Mouse (Mus musculus) lung, postnatal 0 days (tissue): Measurements from ENCODE around the gene Gpam. TPM values are rescaled to one million over a fixed set of nuclear protein-coding genes. Genes with fewer than 3 reads are reported as not detected.

Experiments
- ATAC-seq: fragments of 200-750 bp; cut with Nextera tagmentation; 2 replicates; pipeline ENCODE4 v1.8.0; 2017; ENCODE audit warnings: moderate library complexity
- DNase-seq: peaks from one replicate; pipeline ENCODE4 v3.0.0-alpha.2; 2016; ENCODE audit warnings: low spot score
- H3K27ac ChIP-seq: fragments of 300-500 bp; sonication (generic); 2 replicates; pipeline ENCODE4 v1.5.1; 2014; ENCODE audit warnings: antibody characterized with exemption, mild to moderate bottlenecking, low read length, mixed read lengths
- H3K27me3 ChIP-seq: fragments of 300-500 bp; sonication (generic); replicated peaks from 2 replicates; pipeline ENCODE4 v1.6.1; 2014; ENCODE audit warnings: low read length, mixed read lengths; ENCODE audit not compliant: insufficient read depth
- H3K36me3 ChIP-seq: fragments of 300-500 bp; sonication (generic); 2 replicates; pipeline ENCODE4 v1.6.1; 2014; ENCODE audit warnings: low read length, mixed read lengths; ENCODE audit not compliant: insufficient read depth
- H3K4me1 ChIP-seq: fragments of 300-500 bp; sonication (generic); 2 replicates; pipeline ENCODE4 v1.6.1; 2014; ENCODE audit warnings: antibody characterized with exemption, low read depth, low read length, mixed read lengths; ENCODE audit not compliant: insufficient read depth
- H3K4me2 ChIP-seq: fragments of 300-500 bp; sonication (generic); replicated peaks from 2 replicates; pipeline ENCODE4 v1.6.1; 2014; ENCODE audit warnings: low read depth, mild to moderate bottlenecking, low read length, moderate library complexity, mixed read lengths
- H3K4me3 ChIP-seq: fragments of 300-500 bp; sonication (generic); 2 replicates; pipeline ENCODE4 v1.5.1; 2014; ENCODE audit warnings: low read depth, low read length
- H3K9ac ChIP-seq: fragments of 300-500 bp; sonication (generic); replicated peaks from 2 replicates; pipeline ENCODE4 v1.6.1; 2014; ENCODE audit warnings: low read depth, mild to moderate bottlenecking
- H3K9me3 ChIP-seq: fragments of 300-500 bp; sonication (generic); 2 replicates; pipeline ENCODE4 v1.6.1; 2016; ENCODE audit warnings: low read length, mixed read lengths
- CTCF ChIP-seq: IDR thresholded peaks from 2 replicates; pipeline ENCODE4 v1.5.1; 2016; ENCODE audit warnings: antibody characterized with exemption, mild to moderate bottlenecking
- EP300 ChIP-seq: IDR thresholded peaks from 2 replicates; pipeline ENCODE4 v1.6.1; 2016; ENCODE audit warnings: antibody characterized with exemption, mild to moderate bottlenecking, control low read depth
- WGBS: fragments of 180-500 bp; shearing (Covaris S2); extraction: QIAGEN DNeasy Blood & Tissue Kit; methylation state at CpG from one replicate; pipeline ENCODE4 v1.1.7; 2014; 5-methylcytosine and 5-hydroxymethylcytosine counted together
- polyA plus RNA-seq: library from polyadenylated mRNA; unstranded; fragments of >200 nt; fragmentation: Nextera tagmentation; extraction: Ambion mirVana; gene quantifications from 2 replicates; pipeline ENCODE4 v1.2.1, GENCODE M21; 2015

The Gpam gene
- polyA plus RNA-seq, 1 experiment from 2014 or later = 41.4 TPM

GRCm38 (mm10) chr19:55100227-55101140 lies 26.6 kb downstream of the Gpam start:
- H3K4me1 ChIP-seq = peaks cover 8% of the 10 kb centered on the region; the same call in 1 of the 2 replicates
- H3K36me3 ChIP-seq = no peaks in the 10 kb centered on the region
- peak overlapping the region; percentile 80 for H3K9ac ChIP-seq
- DNase-seq (peak; percentile 64), ATAC-seq (no peak)
- H3K27ac ChIP-seq = peak overlapping the region; percentile 94
- WGBS = 35% methylated on average over 2 of the region's 2 CpGs
- peak overlapping the region; percentile 95 for H3K4me2 ChIP-seq
- peak; percentile 63 for TF ChIP-seq EP300
- no peak for TF ChIP-seq CTCF
- peak overlapping the region; percentile 85 for H3K4me3 ChIP-seq
- no peaks in the 10 kb centered on the region for H3K9me3 ChIP-seq
- H3K27me3 ChIP-seq = no peaks in the 10 kb centered on the region

GRCm38 (mm10) chr19:55099184-55100160 lies 27.6 kb downstream of the Gpam start:
- Histone ChIP-seq H3K9ac (peak overlapping the region; percentile 80), H3K27me3 (no peaks in the 10 kb centered on the region), H3K4me1 (peaks cover 8% of the 10 kb centered on the region; the same call in 1 of the 2 replicates), H3K4me2 (peak overlapping the region; percentile 95), H3K9me3 (no peaks in the 10 kb centered on the region), H3K27ac (peak overlapping the region; percentile 94), H3K36me3 (no peaks in the 10 kb centered on the region), H3K4me3 (peak overlapping the region; percentile 85)
- ATAC-seq = peak; percentile 64
- under 1% methylated on average over 59 of the region's 69 CpGs for WGBS
- TF ChIP-seq EP300 (no peak), CTCF (no peak)
- DNase-seq = peak; percentile 81

- peak; percentile 57; the same call in 1 of the 2 replicates for TF ChIP-seq EP300
- TF ChIP-seq CTCF = 0 out of 2 replicates have a peak, but pooled peaks have one; percentile 0
- Histone ChIP-seq H3K4me3 (peak overlapping the region; percentile 85), H3K27me3 (no peaks in the 10 kb centered on the region), H3K4me1 (peaks cover 8% of the 10 kb centered on the region; the same call in 1 of the 2 replicates), H3K27ac (peak overlapping the region; percentile 94), H3K4me2 (peak overlapping the region; percentile 95), H3K36me3 (0 out of 2 replicates have a peak, but pooled peaks cover under 1% of the 10 kb centered on the region), H3K9me3 (no peaks in the 10 kb centered on the region), H3K9ac (peak overlapping the region; percentile 80)
- ATAC-seq (peak; percentile 59), DNase-seq (peak; percentile 91)
- under 1% methylated on average over 30 of the region's 30 CpGs for WGBS
Observed at GRCm38 (mm10) chr19:55098409-55099183, 28.4 kb downstream of the Gpam start.

- DNase-seq (peak; percentile 44), ATAC-seq (no peak)
- H3K27ac ChIP-seq = 0 out of 2 replicates have a peak overlapping the region, but pooled peaks have one; percentile 33
- WGBS = 11% methylated on average over 9 of the region's 9 CpGs
- no peak overlapping the region for H3K9ac ChIP-seq
- no peaks in the 10 kb centered on the region for H3K9me3 ChIP-seq
- no peaks in the 10 kb centered on the region for H3K27me3 ChIP-seq
- H3K4me2 ChIP-seq = peak overlapping the region; percentile 95; the same call in 1 of the 2 replicates
- TF ChIP-seq EP300 = no peak
- TF ChIP-seq CTCF = no peak
- 0 out of 2 replicates have a peak, but pooled peaks cover 4% of the 10 kb centered on the region for H3K36me3 ChIP-seq
- no peak overlapping the region for H3K4me3 ChIP-seq
- H3K4me1 ChIP-seq = peaks cover 15% of the 10 kb centered on the region; the same call in 1 of the 2 replicates
Observed at GRCm38 (mm10) chr19:55097396-55097967, 29.6 kb downstream of the Gpam start.

GRCm38 (mm10) chr19:55096666-55097065 lies 30.4 kb downstream of the Gpam start:
- Histone ChIP-seq H3K36me3 (0 out of 2 replicates have a peak, but pooled peaks cover 4% of the 10 kb centered on the region), H3K9ac (no peak overlapping the region), H3K9me3 (no peaks in the 10 kb centered on the region), H3K4me3 (no peak overlapping the region), H3K27ac (peak overlapping the region; percentile 40; the same call in 1 of the 2 replicates), H3K4me2 (no peak overlapping the region), H3K4me1 (peaks cover 18% of the 10 kb centered on the region; the same call in 1 of the 2 replicates), H3K27me3 (no peaks in the 10 kb centered on the region)
- WGBS = 61% methylated on average over 4 of the region's 4 CpGs
- TF ChIP-seq CTCF = no peak
- DNase-seq = peak; percentile 42
- ATAC-seq = no peak
